Mouse (Mus musculus) left cerebral cortex, postnatal 10 days (tissue): Measurements from ENCODE around the gene Mast3. TPM values are rescaled to one million over a fixed set of nuclear protein-coding genes. Genes with fewer than 3 reads are reported as not detected.

Experiments
- DNase-seq, 2 experiments: peaks; one replicate each; pipeline ENCODE4 v3.0.0; 2021 to 2022; ENCODE audit warnings: low spot score in 2 of 2, mixed read lengths in 1 of 2; ENCODE audit errors: extremely low spot score in 1 of 2
- intact Hi-C: fragments of 180-260 bp; cut with DNase I; formaldehyde crosslinking; loops from one replicate; pipeline ENCODE4 v1.15.1; 2025
- total RNA-seq, 2 experiments: library from RNA; stranded (reverse); gene quantifications; 2 replicates each; pipeline ENCODE4 v1.2.3; 2021

The Mast3 gene
- total RNA-seq, 2 experiments from 2014 or later: 115 to 117 TPM

- intact Hi-C loops: no loop called here
These were observed 12.7 kb downstream of the Mast3 start for GRCm38 (mm10) chr8:70791975-70792691.

GRCm38 (mm10) chr8:70791294-70791701 lies 13.6 kb downstream of the Mast3 start:
- intact Hi-C loops: no loop called here
- peak in 1 of 2 experiments; percentile 63 for DNase-seq

More at GRCm38 (mm10) chr8:70791975-70792691, 12.7 kb downstream of the Mast3 start:
- DNase-seq: peak; percentile 95 to 98

GRCm38 (mm10) chr8:70790846-70791245 lies 14.0 kb downstream of the Mast3 start:
- intact Hi-C loops: no loop called here
- DNase-seq: peak in 1 of 2 experiments; percentile 53

GRCm38 (mm10) chr8:70789046-70789445 lies 15.8 kb downstream of the Mast3 start:
- intact Hi-C loops: no loop called here
- DNase-seq: peak in 1 of 2 experiments; percentile 36

- intact Hi-C loops: no loop called here
- peak in 1 of 2 experiments; percentile 61 for DNase-seq
These were observed 16.8 kb downstream of the Mast3 start for GRCm38 (mm10) chr8:70787941-70788667.

GRCm38 (mm10) chr8:70787051-70787445 lies 17.8 kb downstream of the Mast3 start:
- intact Hi-C loops: no loop called here
- DNase-seq: no peak

- DNase-seq: no peak
- intact Hi-C loops: no loop called here
These were observed 18.4 kb downstream of the Mast3 start for GRCm38 (mm10) chr8:70786291-70787050.

GRCm38 (mm10) chr8:70780093-70780492 lies 24.8 kb downstream of the Mast3 start:
- no peak for DNase-seq
- intact Hi-C loops: no loop called here

- intact Hi-C loops: no loop called here
- peak; percentile 98 to 99 for DNase-seq
These were observed 28.1 kb downstream of the Mast3 start, which contains the start of gene Pik3r2 for GRCm38 (mm10) chr8:70776496-70777444. Gene Pik3r2, minus strand, starts transcription at chr8:70776713.

- peak in 1 of 2 experiments; percentile 73 for DNase-seq
- intact Hi-C loops: no loop called here
These were observed 28.9 kb downstream of the Mast3 start for GRCm38 (mm10) chr8:70775851-70776495.

- no peak for DNase-seq
- intact Hi-C loops: no loop called here
These were observed 29.6 kb downstream of the Mast3 start for GRCm38 (mm10) chr8:70775227-70775626.

- intact Hi-C loops: no loop called here
- DNase-seq: no peak
These were observed 30.1 kb downstream of the Mast3 start for GRCm38 (mm10) chr8:70774740-70775139.

- peak in 1 of 2 experiments; percentile 89 for DNase-seq
- intact Hi-C loops: no loop called here
These were observed 31.0 kb downstream of the Mast3 start for GRCm38 (mm10) chr8:70773833-70774232.

GRCm38 (mm10) chr8:70773410-70773809 lies 31.4 kb downstream of the Mast3 start:
- intact Hi-C loops: no loop called here
- no peak for DNase-seq

GRCm38 (mm10) chr8:70772890-70773289 lies 32.0 kb downstream of the Mast3 start:
- DNase-seq: no peak
- intact Hi-C loops: no loop called here

- DNase-seq: no peak
- intact Hi-C loops: no loop called here
These were observed 32.8 kb downstream of the Mast3 start for GRCm38 (mm10) chr8:70772075-70772474.

- no peak for DNase-seq
- intact Hi-C loops: no loop called here
These were observed 33.6 kb downstream of the Mast3 start for GRCm38 (mm10) chr8:70771217-70771616.

GRCm38 (mm10) chr8:70770748-70771147 lies 34.1 kb downstream of the Mast3 start:
- DNase-seq: no peak
- intact Hi-C loops: no loop called here
